Mouse (Mus musculus): ENCODE measurements at regions not wholly inside any gene's neighbourhood (a gene's known extent, or its start where the extent isn't known, plus 50 kb on each side); places are given as distances from the start of the nearest gene placed in this dataset.

DNA sequence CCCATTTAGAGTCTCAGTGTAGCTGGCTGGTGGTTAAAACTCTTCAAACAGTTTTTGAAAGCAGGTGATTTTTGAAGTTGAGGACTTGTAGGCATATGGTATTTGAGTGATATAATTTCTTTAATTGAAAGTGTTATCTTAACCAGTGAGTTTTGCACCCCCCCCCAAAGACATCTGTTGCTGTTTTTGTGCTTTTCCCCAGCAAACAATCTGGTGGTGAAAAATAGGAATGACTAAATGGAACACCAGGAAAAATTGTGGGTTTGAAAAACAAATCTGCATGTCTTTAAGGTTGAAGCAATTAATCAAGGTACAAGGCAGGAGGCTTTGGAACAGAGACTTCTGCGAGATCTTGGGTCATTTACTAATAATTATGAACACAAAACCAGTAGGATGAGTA, 68.9 kb upstream of the Jun start:
- Histone ChIP-seq H3K9me3 (replicated peaks; ENCODE audit: low read length) (no peaks in the 10 kb centered on the region), H3K4me1 (ENCODE audit: control insufficient read depth in 1 of 2, insufficient read depth in 2 of 2) (0 out of 4 replicates have a peak, but pooled peaks cover 2 to 5% of the 10 kb centered on the region in 2 experiments), H3K27me3 (replicated peaks) (no peaks in the 10 kb centered on the region), H3K27ac (ENCODE audit: insufficient read depth, low read depth) (no peak overlapping the region), H3K9ac (ENCODE audit: insufficient read depth, low read depth) (no peak overlapping the region), H3K4me2 (ENCODE audit: insufficient read depth, low read depth, poor library complexity, severe bottlenecking) (no peak overlapping the region), H3K79me2 (replicated peaks; ENCODE audit: control insufficient read depth, extremely low read depth, insufficient read depth, poor library complexity, severe bottlenecking) (no peaks in the 10 kb centered on the region), H3K36me3 (replicated peaks in 1 of 2; ENCODE audit: control insufficient read depth in 1 of 2, insufficient read depth in 1 of 2, low read length in 1 of 2) (no peaks in the 10 kb centered on the region), H3K4me3 (replicated peaks in 1 of 3; ENCODE audit: low read depth in 2 of 3, low read length in 2 of 3, poor library complexity in 1 of 3) (no peak overlapping the region)
- in situ Hi-C loops (cut with MboI; ENCODE audit: low pct_ligation_motif_present, low pct_unique_long_range_greater_than_20kb, low sequenced_read_pairs) (no loop called here), dilution Hi-C loops (cut with MboI; ENCODE audit: extremely low pct_ligation_motif_present, extremely low pct_unique_long_range_greater_than_20kb, low sequenced_read_pairs) (no loop called here)
- DNase-seq (ENCODE audit: extremely low read depth), result no peak
- TF ChIP-seq POLR2AphosphoS2 (IDR thresholded peaks at IDR 0.05; ENCODE audit: low read depth, low read length) (no peak), NELFE (IDR thresholded peaks at IDR 0.05; ENCODE audit: low read depth, low read length) (no peak), USF2 (conservative IDR thresholded peaks at IDR 0.05; ENCODE audit: low read depth, low read length) (no peak), IRF4 (IDR thresholded peaks at IDR 0.05; ENCODE audit: low read depth, low read length) (no peak), ZC3H11A (IDR thresholded peaks at IDR 0.05; ENCODE audit: low read depth, low read length) (no peak), ZMIZ1 (IDR thresholded peaks at IDR 0.05; ENCODE audit: low read depth, low read length) (no peak), MAX (IDR thresholded peaks at IDR 0.05; ENCODE audit: low read length) (no peak), JUND (conservative IDR thresholded peaks at IDR 0.05; ENCODE audit: low read depth, low read length) (no peak)

DNA sequence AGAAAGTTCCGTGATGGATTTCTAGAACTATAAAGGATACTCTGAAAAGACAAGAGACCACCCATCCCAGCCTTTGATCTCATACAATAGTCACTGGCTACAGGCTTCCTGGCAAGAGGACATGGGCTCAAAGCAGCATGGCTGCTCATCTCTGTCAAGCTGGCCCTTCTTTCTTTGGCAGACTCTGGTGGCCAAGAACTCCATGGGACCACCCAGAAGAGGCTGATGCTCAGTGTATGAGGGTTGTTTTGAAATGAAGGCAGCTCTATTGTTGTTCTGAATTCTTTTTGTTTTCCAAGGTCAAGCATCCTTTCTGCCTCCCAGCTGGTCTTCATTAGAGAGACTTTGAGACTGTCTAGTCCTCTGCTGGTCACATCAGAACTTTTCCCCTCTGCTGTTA, 73.3 kb upstream of the Jun start:
- in situ Hi-C loops (cut with MboI; ENCODE audit: low pct_ligation_motif_present, low pct_unique_long_range_greater_than_20kb, low sequenced_read_pairs), result no loop called here
- H3K4me2 ChIP-seq (ENCODE audit: insufficient read depth, low read depth, poor library complexity, severe bottlenecking), result no peak overlapping the region
- no peaks in the 10 kb centered on the region for H3K79me2 ChIP-seq (replicated peaks; ENCODE audit: control insufficient read depth, extremely low read depth, insufficient read depth, poor library complexity, severe bottlenecking)
- dilution Hi-C loops (cut with MboI; ENCODE audit: extremely low pct_ligation_motif_present, extremely low pct_unique_long_range_greater_than_20kb, low sequenced_read_pairs), result no loop called here
- no peak overlapping the region for H3K4me3 ChIP-seq (replicated peaks in 1 of 3; ENCODE audit: low read depth in 2 of 3, low read length in 2 of 3, poor library complexity in 1 of 3)
- no peak overlapping the region for H3K9ac ChIP-seq (ENCODE audit: insufficient read depth, low read depth)
- H3K27me3 ChIP-seq (replicated peaks), result no peaks in the 10 kb centered on the region
- H3K9me3 ChIP-seq (replicated peaks; ENCODE audit: low read length), result no peaks in the 10 kb centered on the region
- peaks cover 2 to 11% of the 10 kb centered on the region in 2 experiments; a peak in 2 of 4 replicates for H3K4me1 ChIP-seq (ENCODE audit: control insufficient read depth in 1 of 2, insufficient read depth in 2 of 2)
- H3K36me3 ChIP-seq (replicated peaks in 1 of 2; ENCODE audit: control insufficient read depth in 1 of 2, insufficient read depth in 1 of 2, low read length in 1 of 2), result no peaks in the 10 kb centered on the region
- no peak for TF ChIP-seq USF1 (IDR thresholded peaks at IDR 0.05; ENCODE audit: low read depth, low read length)
- no peak for TF ChIP-seq IRF4 (IDR thresholded peaks at IDR 0.05; ENCODE audit: low read depth, low read length)
- TF ChIP-seq UBTF (IDR thresholded peaks at IDR 0.05; ENCODE audit: low read depth, low read length), result no peak
- TF ChIP-seq EP300 (IDR thresholded peaks at IDR 0.05; ENCODE audit: low read length), result no peak
- TF ChIP-seq TCF12 (IDR thresholded peaks at IDR 0.05; ENCODE audit: low read depth, low read length), result no peak
- no peak for TF ChIP-seq KAT2A (IDR thresholded peaks at IDR 0.05; ENCODE audit: insufficient replicate concordance, low read length)
- no peak for TF ChIP-seq GABPA (IDR thresholded peaks at IDR 0.05; ENCODE audit: insufficient replicate concordance, low read depth, low read length)
- no peak for TF ChIP-seq RCOR1 (conservative IDR thresholded peaks at IDR 0.05; ENCODE audit: low read depth, low read length)
- no peak for TF ChIP-seq CHD2 (IDR thresholded peaks at IDR 0.05; ENCODE audit: low read length)
- no peak for TF ChIP-seq MEF2A (IDR thresholded peaks at IDR 0.05; ENCODE audit: borderline replicate concordance, low read depth, low read length)
- no peak overlapping the region for H3K27ac ChIP-seq (ENCODE audit: insufficient read depth, low read depth)
- no peak for DNase-seq (ENCODE audit: extremely low read depth)
